Mouse (Mus musculus) subcutaneous adipose tissue, adult 2 months (tissue): ENCODE results near the gene Vmn1r113. TPM values are rescaled to one million over a fixed set of nuclear protein-coding genes. Genes with fewer than 3 reads are reported as not detected.

ENCODE experiments used
- polyA plus RNA-seq: library from polyadenylated mRNA; depleted of rRNA; stranded (reverse); fragments of >200 nt; gene quantifications from 2 replicates; pipeline ENCODE4 v1.2.3, GENCODE M21; 2012; ENCODE audit warnings: low replicate concordance; rRNA removed

Gene Vmn1r113
- not detected in 2 replicates for polyA plus RNA-seq

DNA sequence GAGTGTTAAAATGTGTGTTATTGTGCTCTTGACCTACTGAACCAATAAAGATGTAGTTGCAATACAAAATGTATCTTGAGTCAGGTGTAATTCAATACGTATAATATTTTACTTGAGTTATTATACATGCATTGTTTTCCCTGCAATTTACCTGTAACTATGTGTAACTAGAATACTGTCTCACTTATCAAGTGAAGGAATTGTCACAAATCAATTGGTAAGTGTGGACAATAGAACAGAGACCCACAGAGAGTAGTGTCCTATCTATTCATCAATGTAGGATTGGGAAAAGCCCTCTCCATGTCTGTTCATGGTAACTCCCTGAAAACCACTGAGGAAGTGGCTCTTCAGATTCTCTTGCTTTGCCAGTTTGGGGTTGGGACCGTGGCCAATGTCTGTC, at the start of gene Vmn1r113:
Gene Vmn1r113, plus strand, starts transcription at position 301 of the 400 bp plus-strand sequence.

DNA sequence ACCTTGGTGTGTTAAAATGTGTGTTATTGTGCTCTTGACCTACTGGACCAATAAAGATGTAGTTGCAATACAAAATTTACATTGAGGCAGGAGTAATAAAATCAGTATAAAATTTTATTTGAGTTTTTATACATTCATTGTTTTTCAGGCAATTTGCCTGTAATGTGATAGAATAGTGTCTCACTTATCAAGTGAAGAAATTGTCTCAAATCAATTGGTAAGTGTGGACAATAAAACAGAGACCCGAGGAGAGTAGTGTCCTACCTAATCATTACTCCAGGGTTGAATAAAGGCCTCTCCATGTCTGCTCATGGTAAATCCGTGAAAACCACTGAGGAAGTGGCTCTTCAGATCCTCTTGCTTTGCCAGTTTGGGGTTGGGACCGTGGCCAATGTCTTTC, 16.2 kb upstream of the Vmn1r113 start, which contains the start of gene Vmn1r112:
Gene Vmn1r112, plus strand, starts transcription at position 301 of the 400 bp plus-strand sequence.

DNA sequence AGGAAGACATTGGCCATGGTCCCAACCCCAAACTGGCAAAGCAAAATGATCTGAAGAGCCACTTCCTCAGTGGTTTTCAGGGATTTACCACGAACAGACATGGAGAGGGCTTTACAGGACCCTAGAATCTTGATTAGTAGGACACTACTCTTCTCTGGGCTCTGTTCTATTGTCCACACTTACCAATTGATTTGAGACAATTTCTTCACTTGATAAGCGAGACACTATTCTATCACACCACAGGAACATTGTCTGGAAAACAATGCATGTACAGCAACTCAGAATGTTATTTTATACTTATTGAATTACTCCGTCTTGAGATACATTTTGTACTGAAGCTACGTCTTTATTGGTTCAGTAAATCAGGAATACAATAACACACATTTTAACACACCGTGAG, 25.0 kb downstream of the Vmn1r113 start, which contains the start of gene Vmn1r114:
Gene Vmn1r114, minus strand, starts transcription at position 101 of the 400 bp plus-strand sequence.

Other genes starting within 250 kb of the Vmn1r113 start
- not detected in 2 replicates for gene Gm5726, start 241.5 kb upstream of the Vmn1r113 start, polyA plus RNA-seq
- gene Gm4141, start 211.0 kb upstream of the Vmn1r113 start, polyA plus RNA-seq = not detected in 2 replicates
- not detected in 2 replicates for gene Gm4513, start 188.3 kb upstream of the Vmn1r113 start, polyA plus RNA-seq
- gene Vmn1r107, start 118.4 kb upstream of the Vmn1r113 start, polyA plus RNA-seq = not detected in 2 replicates
- gene Vmn1r111, start 84.1 kb upstream of the Vmn1r113 start, polyA plus RNA-seq = not detected in 2 replicates
- gene Gm10668, start 56.7 kb upstream of the Vmn1r113 start, polyA plus RNA-seq = not detected in 2 replicates
- not detected in 2 replicates for gene Vmn1r112, start 16.1 kb upstream of the Vmn1r113 start, polyA plus RNA-seq
- gene Vmn1r114, start 24.9 kb downstream of the Vmn1r113 start, polyA plus RNA-seq = not detected in 2 replicates
- not detected in 2 replicates for gene Vmn1r115, start 57.7 kb downstream of the Vmn1r113 start, polyA plus RNA-seq
- gene Vmn1r116, start 85.0 kb downstream of the Vmn1r113 start, polyA plus RNA-seq = not detected in 2 replicates
- gene Vmn1r117, start 96.8 kb downstream of the Vmn1r113 start, polyA plus RNA-seq = not detected in 2 replicates
- gene Vmn1r118, start 125.1 kb downstream of the Vmn1r113 start, polyA plus RNA-seq = not detected in 2 replicates
- gene Vmn1r119, start 225.2 kb downstream of the Vmn1r113 start, polyA plus RNA-seq = not detected in 2 replicates